Comparison of ENCODE assay signal across 8 mouse cellular contexts in genomic region chr19:59939711-59940110, GRCm38 (mm10). TPM values are rescaled to one million over a fixed set of nuclear protein-coding genes. Genes with fewer than 3 reads are reported as not detected.
A peak's percentile ranks its signal among the peaks of the same experiment; 100 is the strongest.
DNase-seq lines count a peak whose midpoint lies in the region; ATAC-seq and TF ChIP-seq lines count a peak whose summit lies in the region.

No protein-coding gene starts in this region.

- no peak overlapping the region for H3K9ac ChIP-seq in heart, embryonic 11.5 days (ENCODE audit: low read depth, low read length)
- H3K9ac ChIP-seq in embryonic facial prominence, embryonic 14.5 days (ENCODE audit: low read depth, low read length): no peak overlapping the region
- H3K9ac ChIP-seq in midbrain, postnatal 0 days (replicated peaks; ENCODE audit: low read length, poor library complexity, severe bottlenecking): no peak overlapping the region

- no peak overlapping the region for H3K4me2 ChIP-seq in heart, embryonic 11.5 days
- H3K4me2 ChIP-seq in embryonic facial prominence, embryonic 14.5 days (ENCODE audit: low read depth, low read length): peak overlapping the region; percentile 31
- no peak overlapping the region for H3K4me2 ChIP-seq in midbrain, postnatal 0 days (ENCODE audit: low read depth, low read length, poor library complexity, severe bottlenecking)

- 83% methylated on average over 5 of the region's 5 CpGs for WGBS in heart, embryonic 11.5 days (ENCODE audit: insufficient replicate concordance)
- 53% methylated on average over 5 of the region's 5 CpGs for WGBS in embryonic facial prominence, embryonic 14.5 days
- WGBS in limb, embryonic 10.5 days: 62% methylated on average over 5 of the region's 5 CpGs
- 68% methylated on average over 5 of the region's 5 CpGs for WGBS in midbrain, postnatal 0 days

- no peak overlapping the region for H3K4me3 ChIP-seq in heart, embryonic 11.5 days (ENCODE audit: low read depth, low read length)
- no peak overlapping the region for H3K4me3 ChIP-seq in embryonic facial prominence, embryonic 14.5 days (ENCODE audit: low read depth, low read length)
- no peak overlapping the region for H3K4me3 ChIP-seq in limb, embryonic 10.5 days
- H3K4me3 ChIP-seq in midbrain, postnatal 0 days (ENCODE audit: low read depth, low read length): no peak overlapping the region

- peaks cover 3% of the 10 kb centered on the region for H3K4me1 ChIP-seq in heart, embryonic 11.5 days (ENCODE audit: control insufficient read depth, insufficient read depth, low read length)
- H3K4me1 ChIP-seq in embryonic facial prominence, embryonic 14.5 days (ENCODE audit: control insufficient read depth, insufficient read depth, low read length): peaks cover 14% of the 10 kb centered on the region
- peaks cover 33% of the 10 kb centered on the region for H3K4me1 ChIP-seq in limb, embryonic 10.5 days
- peaks cover 3% of the 10 kb centered on the region; the same call in 1 of the 2 replicates for H3K4me1 ChIP-seq in midbrain, postnatal 0 days (ENCODE audit: insufficient read depth, low read length)

- H3K27ac ChIP-seq in heart, embryonic 11.5 days (ENCODE audit: low read depth, low read length): no peak overlapping the region
- H3K27ac ChIP-seq in embryonic facial prominence, embryonic 14.5 days (replicated peaks; ENCODE audit: low read depth, low read length): no peak overlapping the region; the same call in 1 of the 2 replicates
- no peak overlapping the region for H3K27ac ChIP-seq in limb, embryonic 10.5 days
- no peak overlapping the region for H3K27ac ChIP-seq in midbrain, postnatal 0 days (ENCODE audit: low read depth, low read length)

- intact Hi-C loops in heart, postnatal 10 days (cut with DNase I): loop anchor here (5.0 to 10.0 kb wide), 3 partner anchors 128 to 485 kb away; partner anchors contain the start of genes Emx2 and Fam204a
- intact Hi-C loops in left cerebral cortex, postnatal 4 days (cut with DNase I): no loop called here

- no peak for TF ChIP-seq CTCF in midbrain, postnatal 0 days (IDR thresholded peaks at IDR 0.05)

- H3K9me3 ChIP-seq in heart, embryonic 11.5 days (replicated peaks; ENCODE audit: control insufficient read depth, low read length): no peaks in the 10 kb centered on the region
- H3K9me3 ChIP-seq in embryonic facial prominence, embryonic 14.5 days (ENCODE audit: control insufficient read depth, low read length): no peaks in the 10 kb centered on the region
- H3K9me3 ChIP-seq in limb, embryonic 10.5 days (replicated peaks): no peaks in the 10 kb centered on the region
- no peaks in the 10 kb centered on the region for H3K9me3 ChIP-seq in midbrain, postnatal 0 days (ENCODE audit: low read length)

- DNase-seq in heart, postnatal 10 days: peak; percentile 15 to 26
- peak; percentile 75 for DNase-seq in adipocyte (ENCODE audit: low spot score)
- DNase-seq in embryonic facial prominence, embryonic 14.5 days (ENCODE audit: low spot score): peak; percentile 34
- DNase-seq in limb, embryonic 10.5 days (ENCODE audit: low spot score): peak; percentile 35
- no peak for DNase-seq in embryo, embryonic 9.5 days (ENCODE audit: extremely low spot score)
- DNase-seq in midbrain, postnatal 0 days (ENCODE audit: low spot score): no peak
- DNase-seq in left cerebral cortex, postnatal 4 days: no peak

- ATAC-seq in heart, embryonic 11.5 days (replicated peaks; ENCODE audit: insufficient number of reproducible peaks, low FRiP score, low TSS enrichment): no peak
- ATAC-seq in embryonic facial prominence, embryonic 14.5 days (ENCODE audit: low read depth): no peak
- no peak for ATAC-seq in midbrain, postnatal 0 days (ENCODE audit: low FRiP score)

- H3K27me3 ChIP-seq in heart, embryonic 11.5 days (ENCODE audit: control insufficient read depth, insufficient read depth, low read length): no peaks in the 10 kb centered on the region
- H3K27me3 ChIP-seq in embryonic facial prominence, embryonic 14.5 days (replicated peaks; ENCODE audit: control insufficient read depth, insufficient read depth, low read length): no peaks in the 10 kb centered on the region
- no peaks in the 10 kb centered on the region for H3K27me3 ChIP-seq in limb, embryonic 10.5 days (ENCODE audit: low read depth, poor library complexity, severe bottlenecking)
- H3K27me3 ChIP-seq in midbrain, postnatal 0 days (ENCODE audit: insufficient read depth, low read length): no peaks in the 10 kb centered on the region

- H3K36me3 ChIP-seq in heart, embryonic 11.5 days (ENCODE audit: control insufficient read depth, insufficient read depth, low read length): no peaks in the 10 kb centered on the region
- 0 out of 2 replicates have a peak, but pooled peaks cover 5% of the 10 kb centered on the region for H3K36me3 ChIP-seq in embryonic facial prominence, embryonic 14.5 days (ENCODE audit: control insufficient read depth, insufficient read depth, low read length)
- H3K36me3 ChIP-seq in limb, embryonic 10.5 days: no peaks in the 10 kb centered on the region
- no peaks in the 10 kb centered on the region for H3K36me3 ChIP-seq in midbrain, postnatal 0 days (ENCODE audit: insufficient read depth, low read length)

RNA-seq across cellular contexts. Expression of gene Rab11fip2, which starts 3.7 kb away (rescaled TPM):
- total RNA-seq in heart, postnatal 10 days (2021): 10 to 100 TPM; 10.9 to 12.5 TPM
- polyA plus RNA-seq in heart, embryonic 11.5 days (2014; fragmentation: Nextera tagmentation; extraction: Ambion mirVana): 2.2 and 3.0 TPM in 2 replicates
- polyA plus RNA-seq in embryonic facial prominence, embryonic 14.5 days (2014; fragmentation: Nextera tagmentation; extraction: Ambion mirVana): 5.2 and 6.3 TPM in 2 replicates
- polyA plus RNA-seq in limb, embryonic 10.5 days (2016; fragmentation: Nextera tagmentation; extraction: Ambion mirVana): 2.6 and 3.0 TPM in 2 replicates
- total RNA-seq in midbrain, postnatal 0 days (2014; rRNA removed): 38.8 and 45.7 TPM in 2 replicates
- 8.6 and 10.6 TPM in 2 replicates for polyA plus RNA-seq in midbrain, postnatal 0 days (2015; fragmentation: Nextera tagmentation; extraction: Ambion mirVana)
- total RNA-seq in left cerebral cortex, postnatal 4 days (2021): 10 to 100 TPM; 71.3 to 75.7 TPM

Comparison
In these comparisons a context has a peak if more than half of its experiments do, and no peak if none do; other contexts are left out.
1. DNase-seq: peak in heart, postnatal 10 days (2 of 2), adipocyte (single experiment), embryonic facial prominence, embryonic 14.5 days (single experiment) and limb, embryonic 10.5 days (single experiment); none in embryo, embryonic 9.5 days (single experiment), midbrain, postnatal 0 days (single experiment) and left cerebral cortex, postnatal 4 days (single experiment).